ENCODE assay signal across 12 mouse cellular contexts in the genomic region with DNA sequence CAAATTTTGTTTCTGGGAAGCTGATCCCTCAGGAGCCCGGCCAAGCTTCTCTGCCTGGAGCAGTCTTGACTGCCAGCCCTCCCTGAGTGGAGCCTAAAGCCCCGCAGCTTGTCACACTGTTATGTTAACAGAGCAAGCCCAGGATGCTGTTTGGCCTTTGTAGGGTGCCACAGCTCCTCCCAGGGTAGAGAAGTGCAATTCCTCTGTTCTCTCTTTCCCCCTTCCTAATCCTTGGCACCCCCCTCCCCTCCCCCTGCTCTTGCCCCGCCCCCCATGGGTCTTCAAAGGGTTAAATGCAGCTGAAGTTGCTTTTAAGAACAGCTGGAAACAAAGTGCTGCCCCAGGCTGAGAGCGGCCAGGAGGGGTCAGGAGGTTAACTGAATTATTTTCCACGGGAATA.
DNase-seq lines count a peak whose midpoint lies in the region; ATAC-seq and TF ChIP-seq lines count a peak whose summit lies in the region.
"Had no signal": no experiment of that assay in that cellular context is flagged by ENCODE, and none has a peak within 500 bp of the region (broad histone marks: within the 10 kb centered on the region; RNA-seq: fewer than 3 reads in every experiment).

No protein-coding gene starts in this region.

- 6% methylated on average over 5 of the region's 5 CpGs for WGBS in forebrain, postnatal 0 days
- WGBS in midbrain, embryonic 13.5 days: 2% methylated on average over 5 of the region's 5 CpGs

- intact Hi-C loops in gastrocnemius, postnatal 14 days (cut with DNase I; ENCODE audit: low total_unique reads): no loop called here

- no peak overlapping the region for H3K27ac ChIP-seq in forebrain, postnatal 0 days (ENCODE audit: low read depth, low read length)
- H3K27ac ChIP-seq in midbrain, embryonic 13.5 days: peak overlapping the region; percentile 0; the same call in 1 of the 2 replicates

- H3K27me3 ChIP-seq in forebrain, postnatal 0 days (ENCODE audit: insufficient read depth, low read length): no peaks in the 10 kb centered on the region
- no peaks in the 10 kb centered on the region for H3K27me3 ChIP-seq in midbrain, embryonic 13.5 days

- no peak overlapping the region for H3K4me3 ChIP-seq in forebrain, postnatal 0 days (ENCODE audit: low read depth, low read length)
- no peak overlapping the region for H3K4me3 ChIP-seq in midbrain, embryonic 13.5 days (replicated peaks)

- no peaks in the 10 kb centered on the region for H3K36me3 ChIP-seq in forebrain, postnatal 0 days (ENCODE audit: insufficient read depth)
- H3K36me3 ChIP-seq in midbrain, embryonic 13.5 days: no peaks in the 10 kb centered on the region

- H3K9ac ChIP-seq in forebrain, postnatal 0 days: no peak overlapping the region
- no peak overlapping the region; the same call in 1 of the 2 replicates for H3K9ac ChIP-seq in midbrain, embryonic 13.5 days (replicated peaks)

- peak; percentile 54; the same call in 1 of the 2 replicates for ATAC-seq in forebrain, postnatal 0 days
- ATAC-seq in midbrain, embryonic 13.5 days: peak; percentile 74

- DNase-seq in gastrocnemius, postnatal 14 days: peak; percentile 49
- DNase-seq in gastrocnemius, adult 18-20 months (ENCODE audit: low spot score): no peak
- peak; percentile 85 for DNase-seq in embryo, embryonic 10.5 days (ENCODE audit: low spot score)
- DNase-seq in forebrain, postnatal 0 days: no peak
- DNase-seq in ovary, adult 18-20 months (ENCODE audit: low spot score): no peak
- no peak for DNase-seq in layer of hippocampus, postnatal 25 days (ENCODE audit: extremely low spot score in 1 of 2, low spot score in 1 of 2)
- DNase-seq in heart, adult 18-20 months: no peak
- DNase-seq: adrenal gland, postnatal 14 days; cerebellum, adult 2 months; kidney, adult 9 months; lung, postnatal 36 days had no signal

- no peaks in the 10 kb centered on the region for H3K9me3 ChIP-seq in forebrain, postnatal 0 days (ENCODE audit: low read length)
- H3K9me3 ChIP-seq in midbrain, embryonic 13.5 days: no peaks in the 10 kb centered on the region

- H3K4me2 ChIP-seq in forebrain, postnatal 0 days (ENCODE audit: low read depth): no peak overlapping the region
- H3K4me2 ChIP-seq in midbrain, embryonic 13.5 days (replicated peaks): no peak overlapping the region

- peaks cover 10% of the 10 kb centered on the region for H3K4me1 ChIP-seq in forebrain, postnatal 0 days (ENCODE audit: insufficient read depth)
- peaks cover 35% of the 10 kb centered on the region for H3K4me1 ChIP-seq in midbrain, embryonic 13.5 days (replicated peaks)

- no peak for TF ChIP-seq CTCF in forebrain, postnatal 0 days (IDR thresholded peaks at IDR 0.05; ENCODE audit: low read depth)

Comparison
In these comparisons a context has a peak if more than half of its experiments do, and no peak if none do; other contexts are left out.
1. DNase-seq: peak in gastrocnemius, postnatal 14 days (single experiment) and embryo, embryonic 10.5 days (single experiment); none in gastrocnemius, adult 18-20 months (single experiment), forebrain, postnatal 0 days (single experiment), ovary, adult 18-20 months (single experiment), layer of hippocampus, postnatal 25 days (0 of 2) and heart, adult 18-20 months (0 of 2).